Mouse (Mus musculus) thymus, adult 2 months (tissue): ENCODE measurements around the gene 4930558K02Rik. TPM values are rescaled to one million over a fixed set of nuclear protein-coding genes. Genes with fewer than 3 reads are reported as not detected.

Source experiments
- DNase-seq: peaks from one replicate; pipeline ENCODE4 v3.0.0; 2021
- H3K27ac ChIP-seq: fragments of 200-500 bp; 2 replicates; pipeline ENCODE4 v1.5.1; 2012; ENCODE audit warnings: low read length, control low read depth; ENCODE audit not compliant: control insufficient read depth, insufficient read depth
- H3K27me3 ChIP-seq: fragments of 200-500 bp; 2 replicates; pipeline ENCODE4 v1.6.1; 2012; ENCODE audit warnings: mild to moderate bottlenecking, low read length, moderate library complexity, mixed read lengths; ENCODE audit not compliant: control insufficient read depth, insufficient read depth
- H3K36me3 ChIP-seq: fragments of 200-500 bp; 2 replicates; pipeline ENCODE4 v1.6.1; 2012; ENCODE audit warnings: mild to moderate bottlenecking, low read length, moderate library complexity; ENCODE audit not compliant: control insufficient read depth, insufficient read depth
- H3K4me1 ChIP-seq: fragments of 200-500 bp; replicated peaks from 2 replicates; pipeline ENCODE4 v1.6.1; 2012; ENCODE audit warnings: low read length; ENCODE audit not compliant: control insufficient read depth, insufficient read depth
- H3K4me3 ChIP-seq: fragments of 200-500 bp; 2 replicates; pipeline ENCODE4 v1.5.1; 2012; ENCODE audit warnings: mild to moderate bottlenecking, low read length, control low read depth, moderate library complexity; ENCODE audit not compliant: control insufficient read depth, insufficient read depth
- CTCF ChIP-seq: fragments of 200-500 bp; IDR thresholded peaks from 2 replicates; pipeline ENCODE4 v1.5.1; 2012; ENCODE audit warnings: mild to moderate bottlenecking, control low read depth, low read length, moderate library complexity, borderline replicate concordance; ENCODE audit not compliant: control insufficient read depth, poor library complexity, insufficient read depth; ENCODE audit errors: extremely low read depth
- POLR2A ChIP-seq: fragments of 200-500 bp; IDR thresholded peaks from 2 replicates; pipeline ENCODE4 v1.6.1; 2012; ENCODE audit warnings: mild to moderate bottlenecking, low read length, control low read depth, moderate library complexity; ENCODE audit not compliant: control insufficient read depth, poor library complexity, insufficient read depth; ENCODE audit errors: extremely low read depth
- WGBS: fragments of 180-500 bp; shearing (Covaris S2); methylation state at CpG from one replicate; pipeline ENCODE4 v1.1.7; 2018; 5-methylcytosine and 5-hydroxymethylcytosine counted together
- polyA plus RNA-seq: library from polyadenylated mRNA; depleted of rRNA; stranded (reverse); fragments of >200 nt; gene quantifications from 2 replicates; pipeline ENCODE4 v1.2.3, GENCODE M21; 2012

4930558K02Rik gene
- polyA plus RNA-seq, 1 experiment: not detected

GRCm38 (mm10) chr1:161980626-161981298 is 1.3 kb upstream of the 4930558K02Rik start:
- no peak for TF ChIP-seq CTCF
- no peak for TF ChIP-seq POLR2A
- 94% methylated on average over 9 of the region's 9 CpGs for WGBS
- DNase-seq: no peak
- H3K4me1 ChIP-seq: 0 out of 2 replicates have a peak, but pooled peaks cover 6% of the 10 kb centered on the region
- H3K4me3 ChIP-seq: no peak overlapping the region
- no peak overlapping the region for H3K27ac ChIP-seq
- H3K36me3 ChIP-seq: no peaks in the 10 kb centered on the region
- no peaks in the 10 kb centered on the region for H3K27me3 ChIP-seq

- H3K27ac ChIP-seq: no peak overlapping the region
- 75% methylated on average over 2 of the region's 2 CpGs for WGBS
- no peak for TF ChIP-seq CTCF
- TF ChIP-seq POLR2A: no peak
- DNase-seq: no peak
- H3K4me3 ChIP-seq: no peak overlapping the region
- 0 out of 2 replicates have a peak, but pooled peaks cover 6% of the 10 kb centered on the region for H3K4me1 ChIP-seq
- H3K36me3 ChIP-seq: no peaks in the 10 kb centered on the region
- H3K27me3 ChIP-seq: no peaks in the 10 kb centered on the region
These were observed 610 bp upstream of the 4930558K02Rik start for GRCm38 (mm10) chr1:161980046-161980445.

- H3K4me1 ChIP-seq: 0 out of 2 replicates have a peak, but pooled peaks cover 6% of the 10 kb centered on the region
- H3K27ac ChIP-seq: no peak overlapping the region
- no peak overlapping the region for H3K4me3 ChIP-seq
- TF ChIP-seq CTCF: no peak
- TF ChIP-seq POLR2A: no peak
- no peaks in the 10 kb centered on the region for H3K36me3 ChIP-seq
- DNase-seq: no peak
- H3K27me3 ChIP-seq: no peaks in the 10 kb centered on the region
- 96% methylated on average over 5 of the region's 5 CpGs for whole genome bisulfite sequencing
These were observed 1.2 kb downstream of the 4930558K02Rik start for GRCm38 (mm10) chr1:161978173-161978700.

- no peak overlapping the region for H3K27ac ChIP-seq
- no peaks in the 10 kb centered on the region for H3K27me3 ChIP-seq
- TF ChIP-seq CTCF: no peak
- no peak for TF ChIP-seq POLR2A
- 0 out of 2 replicates have a peak, but pooled peaks cover 6% of the 10 kb centered on the region for H3K4me1 ChIP-seq
- no peaks in the 10 kb centered on the region for H3K36me3 ChIP-seq
- WGBS: 95% methylated on average over 4 of the region's 4 CpGs
- H3K4me3 ChIP-seq: no peak overlapping the region
- no peak for DNase-seq
These were observed 2.1 kb downstream of the 4930558K02Rik start for GRCm38 (mm10) chr1:161977331-161977730.

- Histone ChIP-seq H3K4me1 (0 out of 2 replicates have a peak, but pooled peaks cover 6% of the 10 kb centered on the region), H3K27ac (peak overlapping the region; percentile 13; the same call in 1 of the 2 replicates), H3K4me3 (no peak overlapping the region), H3K27me3 (no peaks in the 10 kb centered on the region), H3K36me3 (no peaks in the 10 kb centered on the region)
- no peak for TF ChIP-seq POLR2A
- no peak for TF ChIP-seq CTCF
- DNase-seq: peak; percentile 81
- 51% methylated on average over 16 of the region's 16 CpGs for WGBS
These were observed 2.9 kb downstream of the 4930558K02Rik start for GRCm38 (mm10) chr1:161976255-161977182.

- H3K27ac ChIP-seq: no peak overlapping the region
- no peak overlapping the region for H3K4me3 ChIP-seq
- no peak for DNase-seq
- no peaks in the 10 kb centered on the region for H3K27me3 ChIP-seq
- H3K4me1 ChIP-seq: peaks cover 6% of the 10 kb centered on the region; the same call in 1 of the 2 replicates
- no peaks in the 10 kb centered on the region for H3K36me3 ChIP-seq
- TF ChIP-seq CTCF: no peak
- TF ChIP-seq POLR2A: no peak
- WGBS: 91% methylated on average over 8 of the region's 8 CpGs
These were observed 7.2 kb downstream of the 4930558K02Rik start for GRCm38 (mm10) chr1:161972233-161972632.
